In genomic region chr1:42703851-42704613, GRCm38 (mm10) we compare ENCODE assay signal across 12 mouse cellular contexts. TPM values are rescaled to one million over a fixed set of nuclear protein-coding genes. Genes with fewer than 3 reads are reported as not detected.
DNase-seq lines count a peak whose midpoint lies in the region; ATAC-seq and TF ChIP-seq lines count a peak whose summit lies in the region.
"Had no signal": no experiment of that assay in that cellular context is flagged by ENCODE, and none has a peak within 500 bp of the region (broad histone marks: within the 10 kb centered on the region; RNA-seq: fewer than 3 reads in every experiment).

No protein-coding gene starts in this region.

- H3K4me1 ChIP-seq in forebrain, embryonic 11.5 days (replicated peaks; ENCODE audit: control insufficient read depth, insufficient read depth, low read length): peaks cover 32% of the 10 kb centered on the region
- no peaks in the 10 kb centered on the region; the same call in 1 of the 2 replicates for H3K4me1 ChIP-seq in kidney, embryonic 16.5 days (ENCODE audit: insufficient read depth, low read length)
- H3K4me1 ChIP-seq in neural tube, embryonic 13.5 days (replicated peaks): peaks cover 83% of the 10 kb centered on the region
- H3K4me1 ChIP-seq: liver, embryonic 15.5 days had no signal

- peak; percentile 76 for ATAC-seq in forebrain, embryonic 11.5 days (replicated peaks; ENCODE audit: low FRiP score)
- ATAC-seq in kidney, embryonic 16.5 days (ENCODE audit: low FRiP score, low TSS enrichment): peak; percentile 60
- ATAC-seq in neural tube, embryonic 13.5 days (ENCODE audit: low read depth): peak; percentile 85
- ATAC-seq: CD4-positive, CD25-positive, alpha-beta regulatory T cell, adult 4 months had no signal

- H3K27ac ChIP-seq in layer of hippocampus, adult 2 months: peak overlapping the region; percentile 94
- peak overlapping the region; percentile 91 for H3K27ac ChIP-seq in forebrain, embryonic 11.5 days (ENCODE audit: low read depth, low read length)
- peak overlapping the region; percentile 85 for H3K27ac ChIP-seq in kidney, embryonic 16.5 days (ENCODE audit: low read length)
- H3K27ac ChIP-seq in neural tube, embryonic 13.5 days (replicated peaks): peak overlapping the region; percentile 81
- H3K27ac ChIP-seq: liver, embryonic 15.5 days had no signal

- TF ChIP-seq CTCF in layer of hippocampus, adult 2 months (conservative IDR thresholded peaks at IDR 0.05): no peak

- H3K9me3 ChIP-seq in forebrain, embryonic 11.5 days (ENCODE audit: control insufficient read depth, low read length): no peaks in the 10 kb centered on the region
- H3K9me3 ChIP-seq in kidney, embryonic 16.5 days (ENCODE audit: low read length): no peaks in the 10 kb centered on the region
- H3K9me3 ChIP-seq in neural tube, embryonic 13.5 days: no peaks in the 10 kb centered on the region
- H3K9me3 ChIP-seq: liver, embryonic 15.5 days had no signal

- H3K36me3 ChIP-seq in forebrain, embryonic 11.5 days (ENCODE audit: control insufficient read depth, insufficient read depth, low read length): no peaks in the 10 kb centered on the region; the same call in 1 of the 2 replicates
- H3K36me3 ChIP-seq in kidney, embryonic 16.5 days (ENCODE audit: insufficient read depth, low read length): no peaks in the 10 kb centered on the region
- no peaks in the 10 kb centered on the region for H3K36me3 ChIP-seq in neural tube, embryonic 13.5 days
- H3K36me3 ChIP-seq: liver, embryonic 15.5 days had no signal

- H3K9ac ChIP-seq in forebrain, embryonic 11.5 days (ENCODE audit: low read length): peak overlapping the region; percentile 71
- H3K9ac ChIP-seq in kidney, embryonic 16.5 days (replicated peaks; ENCODE audit: low read length): peak overlapping the region; percentile 53; the same call in 1 of the 2 replicates
- peak overlapping the region; percentile 69 for H3K9ac ChIP-seq in neural tube, embryonic 13.5 days
- H3K9ac ChIP-seq: liver, embryonic 15.5 days had no signal

- peaks cover 2% of the 10 kb centered on the region; the same call in 1 of the 2 replicates for H3K27me3 ChIP-seq in forebrain, embryonic 11.5 days (ENCODE audit: control insufficient read depth, insufficient read depth, low read length)
- peaks cover 85% of the 10 kb centered on the region for H3K27me3 ChIP-seq in kidney, embryonic 16.5 days (ENCODE audit: insufficient read depth, low read length)
- H3K27me3 ChIP-seq in neural tube, embryonic 13.5 days: peaks cover 39% of the 10 kb centered on the region

- no peak for DNase-seq in layer of hippocampus, adult 2 months (ENCODE audit: low spot score in 2 of 2)
- DNase-seq in layer of hippocampus, postnatal 14 days (ENCODE audit: low spot score in 2 of 2): no peak
- DNase-seq in forebrain, embryonic 11.5 days (ENCODE audit: low spot score): peak; percentile 82
- DNase-seq in thymus, postnatal 14 days: no peak
- no peak for DNase-seq in ovary, adult 18-20 months (ENCODE audit: low spot score)
- no peak for DNase-seq in cerebellum, adult 18-20 months
- DNase-seq: heart, postnatal 36 days; thymus, postnatal 4 days had no signal

- WGBS in forebrain, embryonic 11.5 days: under 1% methylated on average over 26 of the region's 26 CpGs
- under 1% methylated on average over 26 of the region's 26 CpGs for WGBS in kidney, embryonic 16.5 days
- WGBS in neural tube, embryonic 13.5 days: 3% methylated on average over 26 of the region's 26 CpGs

- peak overlapping the region; percentile 68 for H3K4me2 ChIP-seq in forebrain, embryonic 11.5 days (ENCODE audit: low read depth, low read length, severe bottlenecking)
- H3K4me2 ChIP-seq in kidney, embryonic 16.5 days (replicated peaks; ENCODE audit: low read depth, low read length): peak overlapping the region; percentile 37
- peak overlapping the region; percentile 63 for H3K4me2 ChIP-seq in neural tube, embryonic 13.5 days
- H3K4me2 ChIP-seq: liver, embryonic 15.5 days had no signal

- H3K4me3 ChIP-seq in layer of hippocampus, adult 2 months: peak overlapping the region; percentile 39
- peak overlapping the region; percentile 36 for H3K4me3 ChIP-seq in forebrain, embryonic 11.5 days (ENCODE audit: low read depth, low read length)
- peak overlapping the region; percentile 32 for H3K4me3 ChIP-seq in kidney, embryonic 16.5 days (ENCODE audit: low read length)
- peak overlapping the region; percentile 32 for H3K4me3 ChIP-seq in neural tube, embryonic 13.5 days
- H3K4me3 ChIP-seq: liver, embryonic 15.5 days had no signal

RNA-seq across cellular contexts. Expression of gene Pou3f3, which starts 8.5 kb away (rescaled TPM):
- 10 to 100 TPM; 60.7 to 66.4 TPM for total RNA-seq in layer of hippocampus, adult 2 months (2021)
- total RNA-seq in layer of hippocampus, postnatal 14 days (2021): 10 to 100 TPM; 53.2 to 54.3 TPM
- polyA plus RNA-seq in forebrain, embryonic 11.5 days (2014; fragmentation: Nextera tagmentation; extraction: Ambion mirVana): 28.5 and 29.3 TPM in 2 replicates
- 7.6 and 8.4 TPM in 2 replicates for polyA plus RNA-seq in kidney, embryonic 16.5 days (2015; fragmentation: Nextera tagmentation; extraction: Ambion mirVana)
- 10.5 and 12.2 TPM in 2 replicates for polyA plus RNA-seq in neural tube, embryonic 13.5 days (2015; fragmentation: Nextera tagmentation; extraction: Ambion mirVana)
- total RNA-seq: heart, postnatal 36 days had no signal
